Mouse (Mus musculus) kidney, embryonic 15.5 days (tissue): ENCODE data around the gene Cchcr1. TPM values are rescaled to one million over a fixed set of nuclear protein-coding genes. Genes with fewer than 3 reads are reported as not detected.
A peak's percentile ranks its signal among the peaks of the same experiment; 100 is the strongest.

Experiments
- ATAC-seq: fragments of 200-750 bp; cut with Nextera tagmentation; replicated peaks from 2 replicates; pipeline ENCODE4 v1.8.0; 2017; ENCODE audit warnings: moderate TSS enrichment; ENCODE audit not compliant: low FRiP score
- H3K27ac ChIP-seq: fragments of 300-500 bp; sonication (generic); 2 replicates; pipeline ENCODE4 v1.5.1; 2015; ENCODE audit warnings: mild to moderate bottlenecking, inconsistent platforms
- H3K27me3 ChIP-seq: fragments of 300-500 bp; sonication (generic); 2 replicates; pipeline ENCODE4 v1.6.1; 2015; ENCODE audit warnings: inconsistent platforms
- H3K36me3 ChIP-seq: fragments of 300-500 bp; sonication (generic); 2 replicates; pipeline ENCODE4 v1.6.1; 2015; ENCODE audit warnings: inconsistent platforms
- H3K4me1 ChIP-seq: fragments of 300-500 bp; sonication (generic); 2 replicates; pipeline ENCODE4 v1.6.1; 2015; ENCODE audit warnings: inconsistent platforms
- H3K4me2 ChIP-seq: fragments of 300-500 bp; sonication (generic); 2 replicates; pipeline ENCODE4 v1.6.1; 2015; ENCODE audit warnings: moderate library complexity, mild to moderate bottlenecking, inconsistent platforms
- H3K4me3 ChIP-seq: fragments of 300-500 bp; sonication (generic); replicated peaks from 2 replicates; pipeline ENCODE4 v1.5.1; 2015; ENCODE audit warnings: mild to moderate bottlenecking, inconsistent platforms
- H3K9ac ChIP-seq: fragments of 300-500 bp; sonication (generic); 2 replicates; pipeline ENCODE4 v1.6.1; 2015; ENCODE audit warnings: mild to moderate bottlenecking, inconsistent platforms
- H3K9me3 ChIP-seq: fragments of 300-500 bp; sonication (generic); replicated peaks from 2 replicates; pipeline ENCODE4 v1.6.1; 2016; ENCODE audit warnings: inconsistent platforms
- WGBS: fragments of 180-500 bp; shearing (Covaris S2); methylation state at CpG from one replicate; pipeline ENCODE4 v1.1.7; 2015; ENCODE audit warnings: mixed read lengths; 5-methylcytosine and 5-hydroxymethylcytosine counted together
- polyA plus RNA-seq: library from polyadenylated mRNA; unstranded; fragments of >200 nt; fragmentation: Nextera tagmentation; extraction: Ambion mirVana; gene quantifications from 2 replicates; pipeline ENCODE4 v1.2.1, GENCODE M21; 2015

Cchcr1 gene
- polyA plus RNA-seq, 1 experiment from 2014 or later = 21.7 TPM

GRCm38 (mm10) chr17:35547465-35547864 lies 30.6 kb downstream of the Cchcr1 start:
- no peak overlapping the region for H3K4me3 ChIP-seq
- no peaks in the 10 kb centered on the region for H3K27me3 ChIP-seq
- H3K9me3 ChIP-seq = no peaks in the 10 kb centered on the region
- 83% methylated on average over 2 of the region's 2 CpGs for WGBS
- H3K27ac ChIP-seq = no peak overlapping the region
- peaks cover 14% of the 10 kb centered on the region; the same call in 1 of the 2 replicates for H3K4me1 ChIP-seq
- H3K4me2 ChIP-seq = no peak overlapping the region
- H3K9ac ChIP-seq = no peak overlapping the region
- ATAC-seq = no peak
- no peaks in the 10 kb centered on the region for H3K36me3 ChIP-seq

- Histone ChIP-seq H3K27ac (no peak overlapping the region), H3K4me2 (no peak overlapping the region), H3K4me3 (no peak overlapping the region), H3K27me3 (no peaks in the 10 kb centered on the region), H3K4me1 (peaks cover 14% of the 10 kb centered on the region; the same call in 1 of the 2 replicates), H3K9me3 (no peaks in the 10 kb centered on the region), H3K9ac (no peak overlapping the region), H3K36me3 (no peaks in the 10 kb centered on the region)
- WGBS = 33% methylated on average over 5 of the region's 5 CpGs
- no peak for ATAC-seq
These were observed 31.7 kb downstream of the Cchcr1 start for GRCm38 (mm10) chr17:35548636-35549035.

GRCm38 (mm10) chr17:35549437-35550142 lies 32.7 kb downstream of the Cchcr1 start:
- peak; percentile 17; the same call in 1 of the 2 replicates for ATAC-seq
- H3K4me1 ChIP-seq = peaks cover 14% of the 10 kb centered on the region; the same call in 1 of the 2 replicates

GRCm38 (mm10) chr17:35550143-35550494 lies 33.2 kb downstream of the Cchcr1 start:
- Histone ChIP-seq H3K36me3 (no peaks in the 10 kb centered on the region), H3K27ac (peak overlapping the region; percentile 75), H3K4me1 (peaks cover 14% of the 10 kb centered on the region; the same call in 1 of the 2 replicates), H3K4me3 (no peak overlapping the region), H3K4me2 (0 out of 2 replicates have a peak overlapping the region, but pooled peaks have one; percentile 7), H3K9ac (no peak overlapping the region), H3K9me3 (no peaks in the 10 kb centered on the region), H3K27me3 (no peaks in the 10 kb centered on the region)
- 90% methylated on average over 4 of the region's 4 CpGs for WGBS
- ATAC-seq = no peak

More at GRCm38 (mm10) chr17:35549437-35550142, 32.7 kb downstream of the Cchcr1 start:
- H3K27ac ChIP-seq = peak overlapping the region; percentile 75
- 0 out of 2 replicates have a peak overlapping the region, but pooled peaks have one; percentile 7 for H3K4me2 ChIP-seq
- no peak overlapping the region for H3K9ac ChIP-seq
- H3K4me3 ChIP-seq = no peak overlapping the region
- H3K9me3 ChIP-seq = no peaks in the 10 kb centered on the region
- H3K27me3 ChIP-seq = no peaks in the 10 kb centered on the region
- 41% methylated on average over 15 of the region's 15 CpGs for WGBS
- H3K36me3 ChIP-seq = no peaks in the 10 kb centered on the region

- ATAC-seq = 0 out of 2 replicates have a peak, but pooled peaks have one; percentile 35
- Histone ChIP-seq H3K36me3 (no peaks in the 10 kb centered on the region), H3K9me3 (no peaks in the 10 kb centered on the region), H3K27me3 (no peaks in the 10 kb centered on the region), H3K9ac (no peak overlapping the region), H3K4me3 (no peak overlapping the region), H3K4me1 (peaks cover 14% of the 10 kb centered on the region; the same call in 1 of the 2 replicates), H3K27ac (no peak overlapping the region), H3K4me2 (no peak overlapping the region)
- 28% methylated on average over 8 of the region's 8 CpGs for WGBS
These were observed 34.0 kb downstream of the Cchcr1 start for GRCm38 (mm10) chr17:35550871-35551270.

GRCm38 (mm10) chr17:35551881-35552414 lies 35.0 kb downstream of the Cchcr1 start, which contains the start of gene Cdsn:
Cdsn (plus strand) TSS chr17:35552128.
- no peak for ATAC-seq
- WGBS = 72% methylated on average over 10 of the region's 10 CpGs
- Histone ChIP-seq H3K4me3 (no peak within 1 kb of the TSS), H3K4me1 (peaks cover 9% of the 10 kb centered on the region; the same call in 1 of the 2 replicates), H3K9me3 (no peaks in the 10 kb centered on the region), H3K27me3 (no peaks in the 10 kb centered on the region), H3K9ac (no peak within 1 kb of the TSS), H3K4me2 (no peak within 1 kb of the TSS), H3K36me3 (no peaks in the 10 kb centered on the region), H3K27ac (no peak within 1 kb of the TSS)

GRCm38 (mm10) chr17:35554321-35554720 lies 37.4 kb downstream of the Cchcr1 start:
- Histone ChIP-seq H3K27me3 (no peaks in the 10 kb centered on the region), H3K9ac (no peak overlapping the region), H3K4me1 (peaks cover 9% of the 10 kb centered on the region), H3K27ac (no peak overlapping the region), H3K36me3 (no peaks in the 10 kb centered on the region), H3K4me2 (no peak overlapping the region), H3K9me3 (no peaks in the 10 kb centered on the region), H3K4me3 (no peak overlapping the region)
- WGBS = 82% methylated on average over 5 of the region's 5 CpGs
- ATAC-seq = no peak

- WGBS = 94% methylated on average over 18 of the region's 18 CpGs
- H3K36me3 ChIP-seq = no peaks in the 10 kb centered on the region
- H3K4me1 ChIP-seq = peaks cover 4% of the 10 kb centered on the region; the same call in 1 of the 2 replicates
These were observed 38.0 kb downstream of the Cchcr1 start for GRCm38 (mm10) chr17:35554761-35555397.

GRCm38 (mm10) chr17:35556186-35556765 lies 39.4 kb downstream of the Cchcr1 start:
- no peak overlapping the region for H3K4me2 ChIP-seq
- no peaks in the 10 kb centered on the region for H3K9me3 ChIP-seq
- no peaks in the 10 kb centered on the region for H3K36me3 ChIP-seq
- no peak overlapping the region for H3K27ac ChIP-seq
- peaks cover 4% of the 10 kb centered on the region; the same call in 1 of the 2 replicates for H3K4me1 ChIP-seq
- no peaks in the 10 kb centered on the region for H3K27me3 ChIP-seq
- no peak overlapping the region for H3K9ac ChIP-seq
- H3K4me3 ChIP-seq = no peak overlapping the region
- WGBS = 89% methylated on average over 13 of the region's 13 CpGs
- ATAC-seq = no peak

More at GRCm38 (mm10) chr17:35554761-35555397, 38.0 kb downstream of the Cchcr1 start:
- no peak overlapping the region for H3K4me3 ChIP-seq
- H3K9ac ChIP-seq = no peak overlapping the region
- no peak overlapping the region for H3K27ac ChIP-seq
- no peak for ATAC-seq
- no peaks in the 10 kb centered on the region for H3K9me3 ChIP-seq
- H3K4me2 ChIP-seq = no peak overlapping the region
- no peaks in the 10 kb centered on the region for H3K27me3 ChIP-seq

- WGBS = 25% methylated on average over 5 of the region's 5 CpGs
- H3K4me2 ChIP-seq = no peak overlapping the region
- no peak for ATAC-seq
These were observed 39.9 kb downstream of the Cchcr1 start for GRCm38 (mm10) chr17:35556812-35557211.

GRCm38 (mm10) chr17:35557351-35557750 lies 40.5 kb downstream of the Cchcr1 start:
- WGBS = 71% methylated on average over 9 of the region's 9 CpGs
- Histone ChIP-seq H3K27me3 (no peaks in the 10 kb centered on the region), H3K9ac (no peak overlapping the region), H3K27ac (no peak overlapping the region), H3K4me2 (no peak overlapping the region), H3K9me3 (no peaks in the 10 kb centered on the region), H3K36me3 (no peaks in the 10 kb centered on the region), H3K4me3 (no peak overlapping the region), H3K4me1 (peaks cover 4% of the 10 kb centered on the region; the same call in 1 of the 2 replicates)
- ATAC-seq = no peak

More at GRCm38 (mm10) chr17:35556812-35557211, 39.9 kb downstream of the Cchcr1 start:
- peaks cover 4% of the 10 kb centered on the region; the same call in 1 of the 2 replicates for H3K4me1 ChIP-seq
- no peak overlapping the region for H3K9ac ChIP-seq
- H3K36me3 ChIP-seq = no peaks in the 10 kb centered on the region
- H3K4me3 ChIP-seq = no peak overlapping the region
- H3K27ac ChIP-seq = no peak overlapping the region
- H3K27me3 ChIP-seq = no peaks in the 10 kb centered on the region
- H3K9me3 ChIP-seq = no peaks in the 10 kb centered on the region
